Mouse (Mus musculus): ENCODE results near the gene Tle3. TPM values are rescaled to one million over a fixed set of nuclear protein-coding genes. Genes with fewer than 3 reads are reported as not detected.

Tle3 gene
- polyA plus RNA-seq, 1 experiment from 2014 or later, result 18.7 TPM

DNA sequence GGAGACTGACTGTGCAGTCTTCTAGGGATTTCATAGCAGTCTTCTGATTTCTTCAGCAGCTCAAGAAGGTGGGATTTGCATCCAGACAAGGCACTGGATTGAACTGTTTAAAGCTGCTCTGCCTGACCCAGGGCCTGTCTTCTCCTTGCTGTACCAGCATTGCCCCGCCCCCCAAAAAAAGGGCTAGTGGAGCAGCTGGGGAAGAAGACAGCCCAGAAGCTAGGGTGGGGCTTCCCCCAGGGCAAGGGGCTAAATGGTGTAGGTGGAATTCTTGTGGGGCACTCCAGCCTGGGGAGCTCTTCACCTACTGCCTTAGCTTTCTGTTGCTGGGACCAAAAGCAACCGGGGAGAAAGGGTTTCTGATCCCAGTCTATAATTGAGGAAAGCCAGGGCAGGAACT, 67.8 kb downstream of the Tle3 start:
- no peak overlapping the region for H3K4me2 ChIP-seq (ENCODE audit: low read depth, low read length)
- H3K36me3 ChIP-seq (ENCODE audit: control insufficient read depth, insufficient read depth, low read length), result no peaks in the 10 kb centered on the region
- H3K4me3 ChIP-seq (ENCODE audit: low read depth, low read length), result no peak overlapping the region
- H3K27ac ChIP-seq (ENCODE audit: low read depth, low read length), result no peak overlapping the region
- 0 out of 2 replicates have a peak, but pooled peaks cover 4% of the 10 kb centered on the region for H3K27me3 ChIP-seq (ENCODE audit: control insufficient read depth, insufficient read depth, low read length)
- H3K9ac ChIP-seq (replicated peaks; ENCODE audit: low read depth, low read length), result no peak overlapping the region
- peaks cover 11% of the 10 kb centered on the region; the same call in 1 of the 2 replicates for H3K4me1 ChIP-seq (ENCODE audit: control insufficient read depth, insufficient read depth, low read length)
- no peaks in the 10 kb centered on the region for H3K9me3 ChIP-seq (ENCODE audit: control insufficient read depth, low read length)
- WGBS, result 67% methylated on average over 2 of the region's 2 CpGs
- no peak for ATAC-seq (ENCODE audit: low read depth)

- Histone ChIP-seq H3K9ac (replicated peaks; ENCODE audit: low read depth, low read length) (no peak overlapping the region), H3K27me3 (ENCODE audit: control insufficient read depth, insufficient read depth, low read length) (0 out of 2 replicates have a peak, but pooled peaks cover 4% of the 10 kb centered on the region), H3K9me3 (ENCODE audit: control insufficient read depth, low read length) (no peaks in the 10 kb centered on the region), H3K36me3 (ENCODE audit: control insufficient read depth, insufficient read depth, low read length) (no peaks in the 10 kb centered on the region), H3K4me2 (ENCODE audit: low read depth, low read length) (no peak overlapping the region), H3K4me3 (ENCODE audit: low read depth, low read length) (no peak overlapping the region), H3K27ac (ENCODE audit: low read depth, low read length) (no peak overlapping the region), H3K4me1 (ENCODE audit: control insufficient read depth, insufficient read depth, low read length) (peaks cover 11% of the 10 kb centered on the region; the same call in 1 of the 2 replicates)
- 41% methylated on average over 11 of the region's 11 CpGs for WGBS
- ATAC-seq (ENCODE audit: low read depth), result no peak
Measured at GRCm38 (mm10) chr9:61441206-61441913, 69.2 kb downstream of the Tle3 start.

DNA sequence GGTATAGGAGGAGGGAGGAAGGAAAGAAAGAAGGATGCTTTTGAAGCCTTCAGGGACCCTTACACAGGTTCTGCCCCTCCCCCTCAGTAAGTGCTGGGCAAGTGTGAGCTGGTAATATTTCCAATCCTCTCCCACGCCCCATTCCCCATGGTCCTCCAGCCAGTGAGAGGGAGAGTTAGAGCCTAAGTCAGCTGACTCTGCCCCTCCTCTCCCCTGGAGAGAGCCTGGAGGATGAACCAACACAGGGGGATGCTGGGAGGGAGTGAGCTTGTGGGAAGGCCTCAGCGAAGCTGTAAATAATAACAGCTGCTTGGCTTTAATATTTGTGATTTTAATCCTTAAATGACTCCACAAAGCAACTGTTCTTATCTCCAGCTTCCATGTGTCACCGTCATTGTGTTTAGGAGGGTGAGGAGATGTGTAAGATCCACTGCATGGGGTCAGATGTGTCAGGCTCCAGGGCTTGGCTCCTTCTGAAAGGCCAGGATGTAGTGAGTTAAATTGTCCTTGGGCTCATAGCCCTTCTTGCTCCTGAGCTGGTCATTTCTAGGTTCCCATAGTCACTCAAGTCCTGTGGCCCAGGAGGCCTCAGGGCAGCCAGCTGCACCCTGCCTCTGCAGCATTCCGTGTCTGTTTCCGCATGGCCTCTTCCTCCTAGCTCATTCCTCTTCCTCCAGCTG, 70.9 kb downstream of the Tle3 start:
- no peaks in the 10 kb centered on the region for H3K36me3 ChIP-seq (ENCODE audit: control insufficient read depth, insufficient read depth, low read length)
- WGBS, result 67% methylated on average over 5 of the region's 5 CpGs
- H3K4me3 ChIP-seq (ENCODE audit: low read depth, low read length), result no peak overlapping the region
- H3K27ac ChIP-seq (ENCODE audit: low read depth, low read length), result no peak overlapping the region
- no peak overlapping the region for H3K9ac ChIP-seq (replicated peaks; ENCODE audit: low read depth, low read length)
- H3K4me2 ChIP-seq (ENCODE audit: low read depth, low read length), result no peak overlapping the region
- H3K27me3 ChIP-seq (ENCODE audit: control insufficient read depth, insufficient read depth, low read length), result 0 out of 2 replicates have a peak, but pooled peaks cover 4% of the 10 kb centered on the region
- H3K9me3 ChIP-seq (ENCODE audit: control insufficient read depth, low read length), result no peaks in the 10 kb centered on the region
- no peak for ATAC-seq (ENCODE audit: low read depth)
- H3K4me1 ChIP-seq (ENCODE audit: control insufficient read depth, insufficient read depth, low read length), result peaks cover 11% of the 10 kb centered on the region; the same call in 1 of the 2 replicates

GRCm38 (mm10) chr9:61445151-61445550, 73.0 kb downstream of the Tle3 start:
- H3K9ac ChIP-seq (replicated peaks; ENCODE audit: low read depth, low read length), result no peak overlapping the region
- no peaks in the 10 kb centered on the region for H3K9me3 ChIP-seq (ENCODE audit: control insufficient read depth, low read length)
- no peak overlapping the region for H3K4me3 ChIP-seq (ENCODE audit: low read depth, low read length)
- 85% methylated on average over 2 of the region's 2 CpGs for WGBS
- no peak overlapping the region for H3K4me2 ChIP-seq (ENCODE audit: low read depth, low read length)
- H3K27ac ChIP-seq (ENCODE audit: low read depth, low read length), result no peak overlapping the region
- peaks cover 11% of the 10 kb centered on the region; the same call in 1 of the 2 replicates for H3K4me1 ChIP-seq (ENCODE audit: control insufficient read depth, insufficient read depth, low read length)
- H3K36me3 ChIP-seq (ENCODE audit: control insufficient read depth, insufficient read depth, low read length), result no peaks in the 10 kb centered on the region
- ATAC-seq (ENCODE audit: low read depth), result no peak
- H3K27me3 ChIP-seq (ENCODE audit: control insufficient read depth, insufficient read depth, low read length), result no peaks in the 10 kb centered on the region

DNA sequence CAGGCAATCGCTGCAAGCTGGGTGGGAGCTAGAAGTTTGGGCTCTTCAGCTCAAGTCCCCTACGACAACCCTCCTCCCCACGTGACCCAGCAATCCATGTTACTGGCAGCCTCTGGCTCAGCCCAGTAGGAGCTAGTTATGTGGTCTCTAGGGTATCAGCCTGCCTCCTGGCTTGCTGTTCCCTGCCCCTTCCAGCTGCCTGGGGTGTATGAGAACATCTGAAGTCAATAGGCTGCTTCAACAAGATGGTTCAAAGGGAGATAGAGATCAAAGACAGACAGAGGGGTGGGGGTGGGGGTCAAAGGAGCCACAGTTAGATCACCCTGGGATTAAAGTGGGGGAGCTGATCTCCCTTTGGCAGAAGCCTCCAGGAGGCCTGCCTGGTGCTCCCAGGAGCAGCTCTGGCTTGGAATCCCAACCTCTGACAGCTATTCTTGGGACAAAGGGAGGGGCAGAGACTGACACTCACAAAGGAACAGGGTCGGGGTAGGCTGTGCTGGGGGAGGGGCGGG, 73.6 kb downstream of the Tle3 start:
- H3K4me2 ChIP-seq (ENCODE audit: low read depth, low read length), result no peak overlapping the region
- ATAC-seq (ENCODE audit: low read depth), result no peak
- H3K27me3 ChIP-seq (ENCODE audit: control insufficient read depth, insufficient read depth, low read length), result no peaks in the 10 kb centered on the region
- H3K4me3 ChIP-seq (ENCODE audit: low read depth, low read length), result no peak overlapping the region
- H3K9me3 ChIP-seq (ENCODE audit: control insufficient read depth, low read length), result no peaks in the 10 kb centered on the region
- H3K27ac ChIP-seq (ENCODE audit: low read depth, low read length), result no peak overlapping the region
- WGBS, result 12% methylated on average over 5 of the region's 5 CpGs
- peaks cover 11% of the 10 kb centered on the region; the same call in 1 of the 2 replicates for H3K4me1 ChIP-seq (ENCODE audit: control insufficient read depth, insufficient read depth, low read length)
- H3K36me3 ChIP-seq (ENCODE audit: control insufficient read depth, insufficient read depth, low read length), result no peaks in the 10 kb centered on the region
- H3K9ac ChIP-seq (replicated peaks; ENCODE audit: low read depth, low read length), result no peak overlapping the region

- H3K4me2 ChIP-seq (ENCODE audit: low read depth, low read length), result no peak overlapping the region
- no peak for ATAC-seq (ENCODE audit: low read depth)
- H3K4me1 ChIP-seq (ENCODE audit: control insufficient read depth, insufficient read depth, low read length), result peaks cover 8% of the 10 kb centered on the region; the same call in 1 of the 2 replicates
- WGBS, result 88% methylated on average over 2 of the region's 2 CpGs
- H3K27me3 ChIP-seq (ENCODE audit: control insufficient read depth, insufficient read depth, low read length), result no peaks in the 10 kb centered on the region
- H3K4me3 ChIP-seq (ENCODE audit: low read depth, low read length), result no peak overlapping the region
- H3K9me3 ChIP-seq (ENCODE audit: control insufficient read depth, low read length), result no peaks in the 10 kb centered on the region
- no peak overlapping the region for H3K9ac ChIP-seq (replicated peaks; ENCODE audit: low read depth, low read length)
- no peaks in the 10 kb centered on the region for H3K36me3 ChIP-seq (ENCODE audit: control insufficient read depth, insufficient read depth, low read length)
- H3K27ac ChIP-seq (ENCODE audit: low read depth, low read length), result no peak overlapping the region
Measured at GRCm38 (mm10) chr9:61446965-61447364, 74.8 kb downstream of the Tle3 start.

DNA sequence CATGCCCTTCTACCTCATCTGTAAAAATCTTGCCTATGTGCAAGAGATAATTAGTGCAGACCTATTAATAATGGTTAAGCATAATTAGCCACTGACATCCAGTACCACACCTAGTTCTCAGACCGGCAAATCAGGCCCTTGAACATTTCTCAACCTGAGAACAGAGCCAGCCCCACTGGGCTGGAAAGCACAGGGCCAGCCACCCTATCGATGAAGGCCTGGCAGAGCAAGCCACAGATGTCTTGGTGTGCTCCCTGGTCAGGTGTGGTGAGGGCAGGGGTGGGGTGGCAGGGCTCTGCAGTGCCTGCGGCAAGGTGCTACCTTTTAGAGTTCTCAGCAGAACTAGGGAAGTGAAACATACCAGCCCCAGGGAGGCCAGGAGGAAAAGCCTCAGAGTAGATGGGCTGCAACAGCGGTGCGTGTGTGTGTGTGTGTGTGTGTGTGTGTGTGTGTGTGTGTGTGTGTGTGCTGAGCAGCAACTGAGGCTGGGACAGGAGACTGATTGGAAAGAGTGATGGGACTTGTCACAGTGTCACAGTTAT, 77.3 kb downstream of the Tle3 start:
- no peak for ATAC-seq (ENCODE audit: low read depth)
- no peaks in the 10 kb centered on the region for H3K4me1 ChIP-seq (ENCODE audit: control insufficient read depth, insufficient read depth, low read length)
- H3K27me3 ChIP-seq (ENCODE audit: control insufficient read depth, insufficient read depth, low read length), result 0 out of 2 replicates have a peak, but pooled peaks cover 2% of the 10 kb centered on the region
- H3K9me3 ChIP-seq (ENCODE audit: control insufficient read depth, low read length), result no peaks in the 10 kb centered on the region
- no peak overlapping the region for H3K27ac ChIP-seq (ENCODE audit: low read depth, low read length)
- 68% methylated on average over 5 of the region's 5 CpGs for WGBS
- H3K36me3 ChIP-seq (ENCODE audit: control insufficient read depth, insufficient read depth, low read length), result no peaks in the 10 kb centered on the region
- no peak overlapping the region for H3K9ac ChIP-seq (replicated peaks; ENCODE audit: low read depth, low read length)
- H3K4me3 ChIP-seq (ENCODE audit: low read depth, low read length), result no peak overlapping the region
- no peak overlapping the region for H3K4me2 ChIP-seq (ENCODE audit: low read depth, low read length)

- H3K36me3 ChIP-seq (ENCODE audit: control insufficient read depth, insufficient read depth, low read length), result no peaks in the 10 kb centered on the region
- 92% methylated on average over 1 of the region's 1 CpGs for WGBS
- H3K4me3 ChIP-seq (ENCODE audit: low read depth, low read length), result no peak overlapping the region
- H3K4me2 ChIP-seq (ENCODE audit: low read depth, low read length), result no peak overlapping the region
- H3K4me1 ChIP-seq (ENCODE audit: control insufficient read depth, insufficient read depth, low read length), result no peaks in the 10 kb centered on the region
- no peak for ATAC-seq (ENCODE audit: low read depth)
- H3K27ac ChIP-seq (ENCODE audit: low read depth, low read length), result no peak overlapping the region
- 0 out of 2 replicates have a peak, but pooled peaks cover 2% of the 10 kb centered on the region for H3K27me3 ChIP-seq (ENCODE audit: control insufficient read depth, insufficient read depth, low read length)
- no peak overlapping the region for H3K9ac ChIP-seq (replicated peaks; ENCODE audit: low read depth, low read length)
- no peaks in the 10 kb centered on the region for H3K9me3 ChIP-seq (ENCODE audit: control insufficient read depth, low read length)
Measured at GRCm38 (mm10) chr9:61452081-61452480, 79.9 kb downstream of the Tle3 start.

GRCm38 (mm10) chr9:61455861-61456261, 83.7 kb downstream of the Tle3 start:
- 0 out of 2 replicates have a peak, but pooled peaks cover 2% of the 10 kb centered on the region for H3K27me3 ChIP-seq (ENCODE audit: control insufficient read depth, insufficient read depth, low read length)
- no peak overlapping the region for H3K9ac ChIP-seq (replicated peaks; ENCODE audit: low read depth, low read length)
- H3K4me3 ChIP-seq (ENCODE audit: low read depth, low read length), result no peak overlapping the region
- H3K9me3 ChIP-seq (ENCODE audit: control insufficient read depth, low read length), result no peaks in the 10 kb centered on the region
- no peak for ATAC-seq (ENCODE audit: low read depth)
- WGBS, result 74% methylated on average over 6 of the region's 6 CpGs
- no peak overlapping the region for H3K27ac ChIP-seq (ENCODE audit: low read depth, low read length)
- H3K36me3 ChIP-seq (ENCODE audit: control insufficient read depth, insufficient read depth, low read length), result no peaks in the 10 kb centered on the region
- no peak overlapping the region for H3K4me2 ChIP-seq (ENCODE audit: low read depth, low read length)
- H3K4me1 ChIP-seq (ENCODE audit: control insufficient read depth, insufficient read depth, low read length), result no peaks in the 10 kb centered on the region

Measured in neural tube, embryonic 14.5 days (tissue).